Mouse (Mus musculus) small intestine, adult 2 months (tissue): Measurements from ENCODE around the gene Aftph.

Source experiments
- CTCF ChIP-seq: fragments of 200-500 bp; IDR thresholded peaks from 2 replicates; pipeline ENCODE4 v1.5.1; 2012; ENCODE audit warnings: low read depth, mild to moderate bottlenecking, control low read depth, inconsistent platforms, low read length, moderate library complexity, mixed read lengths; ENCODE audit not compliant: insufficient replicate concordance, insufficient read length; ENCODE audit errors: extremely low read depth
- POLR2A ChIP-seq: fragments of 200-500 bp; IDR thresholded peaks from 2 replicates; pipeline ENCODE4 v1.6.1; 2012; ENCODE audit warnings: low read depth, mild to moderate bottlenecking, control low read depth, inconsistent platforms, low read length, moderate library complexity

- TF ChIP-seq POLR2A, result no peak
- no peak for TF ChIP-seq CTCF
Observed at GRCm38 (mm10) chr11:20785186-20785585, 43.8 kb upstream of the Aftph start.
